Mouse (Mus musculus) lung, embryonic 15.5 days (tissue): ENCODE data around the gene Itga3. TPM values are rescaled to one million over a fixed set of nuclear protein-coding genes. Genes with fewer than 3 reads are reported as not detected.

ENCODE experiments used
- ATAC-seq: fragments of 200-750 bp; cut with Nextera tagmentation; 2 replicates; pipeline ENCODE4 v1.8.0; 2017; ENCODE audit warnings: moderate number of reproducible peaks, borderline replicate concordance; ENCODE audit not compliant: low FRiP score, low TSS enrichment; ENCODE audit errors: extremely low read depth
- H3K27ac ChIP-seq: fragments of 300-500 bp; sonication (generic); 2 replicates; pipeline ENCODE4 v1.5.1; 2015; ENCODE audit warnings: moderate library complexity, mild to moderate bottlenecking, inconsistent platforms
- H3K27me3 ChIP-seq: fragments of 300-500 bp; sonication (generic); 2 replicates; pipeline ENCODE4 v1.6.1; 2015; ENCODE audit warnings: inconsistent platforms
- H3K36me3 ChIP-seq: fragments of 300-500 bp; sonication (generic); 2 replicates; pipeline ENCODE4 v1.6.1; 2015; ENCODE audit warnings: inconsistent platforms
- H3K4me1 ChIP-seq: fragments of 300-500 bp; sonication (generic); 2 replicates; pipeline ENCODE4 v1.6.1; 2015; ENCODE audit warnings: inconsistent platforms
- H3K4me2 ChIP-seq: fragments of 300-500 bp; sonication (generic); 2 replicates; pipeline ENCODE4 v1.6.1; 2015; ENCODE audit warnings: inconsistent platforms, mild to moderate bottlenecking, moderate library complexity
- H3K4me3 ChIP-seq: fragments of 300-500 bp; sonication (generic); 2 replicates; pipeline ENCODE4 v1.5.1; 2015; ENCODE audit warnings: mild to moderate bottlenecking, inconsistent platforms
- H3K9ac ChIP-seq: fragments of 300-500 bp; sonication (generic); 2 replicates; pipeline ENCODE4 v1.6.1; 2015; ENCODE audit warnings: inconsistent platforms
- H3K9me3 ChIP-seq: fragments of 300-500 bp; sonication (generic); 2 replicates; pipeline ENCODE4 v1.6.1; 2016; ENCODE audit warnings: inconsistent platforms
- WGBS: fragments of 180-500 bp; shearing (Covaris S2); methylation state at CpG from one replicate; pipeline ENCODE4 v1.1.7; 2015; 5-methylcytosine and 5-hydroxymethylcytosine counted together
- polyA plus RNA-seq: library from polyadenylated mRNA; unstranded; fragments of >200 nt; fragmentation: Nextera tagmentation; extraction: Ambion mirVana; gene quantifications from 2 replicates; pipeline ENCODE4 v1.2.1, GENCODE M21; 2015

Itga3 gene
- polyA plus RNA-seq, 1 experiment from 2014 or later, result 27.3 TPM

GRCm38 (mm10) chr11:94998041-94998531, 78.5 kb downstream of the Itga3 start:
- Histone ChIP-seq H3K9me3 (no peaks in the 10 kb centered on the region), H3K4me1 (peaks cover 49% of the 10 kb centered on the region), H3K36me3 (peaks cover 56% of the 10 kb centered on the region), H3K9ac (no peak overlapping the region), H3K27me3 (no peaks in the 10 kb centered on the region), H3K4me3 (no peak overlapping the region), H3K4me2 (no peak overlapping the region), H3K27ac (no peak overlapping the region)
- 66% methylated on average over 16 of the region's 16 CpGs for WGBS
- ATAC-seq, result no peak

DNA sequence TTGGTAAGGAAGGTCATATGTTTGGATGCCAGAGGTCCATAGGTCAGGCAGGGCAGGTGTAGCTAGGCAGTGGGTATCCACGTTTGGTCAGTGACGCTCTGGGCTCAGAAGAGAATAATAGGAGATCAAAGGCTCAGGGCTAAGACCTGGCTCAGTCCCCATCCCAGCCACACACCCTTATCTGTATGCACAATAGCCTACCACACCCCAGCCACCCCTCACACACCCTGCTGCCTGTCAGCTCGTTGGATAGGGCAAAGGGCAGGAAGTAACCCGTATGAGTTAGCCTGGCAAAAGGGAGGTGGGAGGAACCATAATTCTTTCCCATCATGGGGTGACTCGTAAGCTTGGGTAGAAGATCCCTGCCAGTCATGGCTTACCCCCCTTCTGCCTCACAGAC, 79.0 kb downstream of the Itga3 start:
- 46% methylated on average over 5 of the region's 5 CpGs for WGBS

DNA sequence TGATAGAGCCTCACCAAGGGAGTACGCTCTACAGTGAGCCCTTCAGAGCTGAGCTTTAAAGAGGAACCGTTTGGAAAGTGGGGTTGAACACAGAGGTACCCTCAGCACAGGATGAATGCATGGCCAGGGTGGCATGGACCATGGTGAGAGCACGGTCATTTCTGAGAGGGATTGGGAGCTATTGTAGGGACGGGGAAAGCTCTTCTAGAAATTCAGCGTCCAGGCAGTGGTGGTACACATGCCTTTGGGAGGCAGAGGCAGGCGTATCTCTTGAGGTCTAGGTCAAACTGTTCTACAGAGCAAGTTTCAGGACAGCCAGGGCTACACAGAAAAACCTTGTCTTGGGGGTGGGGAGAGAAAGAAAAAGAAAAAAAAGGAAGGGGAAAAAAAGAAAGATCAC, 79.6 kb downstream of the Itga3 start:
- Histone ChIP-seq H3K27me3 (no peaks in the 10 kb centered on the region), H3K36me3 (peaks cover 45% of the 10 kb centered on the region), H3K9me3 (no peaks in the 10 kb centered on the region), H3K4me3 (no peak overlapping the region), H3K4me1 (peaks cover 60% of the 10 kb centered on the region), H3K4me2 (no peak overlapping the region), H3K27ac (no peak overlapping the region), H3K9ac (no peak overlapping the region)
- 89% methylated on average over 6 of the region's 6 CpGs for WGBS
- ATAC-seq, result no peak

More for the DNA sequence above, 79.0 kb downstream of the Itga3 start:
- no peak overlapping the region for H3K4me2 ChIP-seq
- no peaks in the 10 kb centered on the region for H3K9me3 ChIP-seq
- no peak overlapping the region for H3K9ac ChIP-seq
- H3K27ac ChIP-seq, result no peak overlapping the region
- peak; percentile 11; the same call in 1 of the 2 replicates for ATAC-seq
- no peaks in the 10 kb centered on the region for H3K27me3 ChIP-seq
- H3K4me3 ChIP-seq, result no peak overlapping the region
- H3K4me1 ChIP-seq, result peaks cover 54% of the 10 kb centered on the region
- H3K36me3 ChIP-seq, result peaks cover 51% of the 10 kb centered on the region

DNA sequence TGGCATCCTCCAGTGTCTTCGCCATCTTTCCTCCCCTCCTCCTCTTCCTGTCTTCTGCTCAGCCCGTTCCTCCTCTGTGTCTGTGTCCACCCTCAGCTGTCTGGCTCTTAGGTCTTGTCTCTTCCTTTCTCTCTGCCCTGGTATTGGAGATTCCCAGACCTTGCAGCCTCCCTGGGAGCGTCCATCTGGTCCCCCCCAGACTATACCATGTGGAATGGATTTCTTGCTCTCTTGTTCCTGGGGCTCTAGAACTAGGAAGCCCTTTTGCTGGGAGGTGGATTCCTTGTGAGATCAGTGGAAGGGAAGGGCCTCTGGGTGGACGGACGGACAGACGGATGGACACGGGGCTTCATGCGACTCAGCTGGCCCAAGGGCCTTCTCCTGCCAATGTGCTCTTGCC, 80.5 kb downstream of the Itga3 start:
- no peak for ATAC-seq

GRCm38 (mm10) chr11:94994947-94995772, 81.4 kb downstream of the Itga3 start:
- no peaks in the 10 kb centered on the region for H3K9me3 ChIP-seq
- WGBS, result 73% methylated on average over 11 of the region's 11 CpGs
- H3K4me2 ChIP-seq, result peak overlapping the region; percentile 91
- H3K36me3 ChIP-seq, result peaks cover 37% of the 10 kb centered on the region
- ATAC-seq, result no peak
- peaks cover 57% of the 10 kb centered on the region for H3K4me1 ChIP-seq
- H3K27me3 ChIP-seq, result no peaks in the 10 kb centered on the region
- peak overlapping the region; percentile 68 for H3K9ac ChIP-seq
- H3K27ac ChIP-seq, result no peak overlapping the region
- H3K4me3 ChIP-seq, result peak overlapping the region; percentile 69

More for the DNA sequence above, 80.5 kb downstream of the Itga3 start:
- 79% methylated on average over 8 of the region's 8 CpGs for WGBS
- Histone ChIP-seq H3K9me3 (no peaks in the 10 kb centered on the region), H3K4me2 (0 out of 2 replicates have a peak overlapping the region, but pooled peaks have one; percentile 91), H3K4me1 (peaks cover 60% of the 10 kb centered on the region), H3K4me3 (no peak overlapping the region), H3K27ac (no peak overlapping the region), H3K9ac (no peak overlapping the region), H3K27me3 (no peaks in the 10 kb centered on the region), H3K36me3 (peaks cover 37% of the 10 kb centered on the region)

Other genes starting within 250 kb of the Itga3 start
- 1,191 and 1,256 TPM in 2 replicates for gene Col1a1, start 140.6 kb downstream of the Itga3 start, polyA plus RNA-seq
- not detected in 2 replicates for gene Hils1, start 109.2 kb downstream of the Itga3 start, polyA plus RNA-seq
- gene Sgca, start 100.5 kb downstream of the Itga3 start, polyA plus RNA-seq, result 0.69 and 0.96 TPM in 2 replicates
- 8.8 and 9.3 TPM in 2 replicates for gene Ppp1r9b, start 85.8 kb downstream of the Itga3 start, polyA plus RNA-seq
- 17.1 and 17.4 TPM in 2 replicates for gene Samd14, start 66.9 kb downstream of the Itga3 start, polyA plus RNA-seq
- 27.8 and 30.9 TPM in 2 replicates for gene Pdk2, start 35.4 kb downstream of the Itga3 start, polyA plus RNA-seq
- gene Dlx3, start 43.3 kb upstream of the Itga3 start, polyA plus RNA-seq, result 0.23 and 0.50 TPM in 2 replicates
- gene Dlx4, start 69.5 kb upstream of the Itga3 start, polyA plus RNA-seq, result 0.41 and 0.45 TPM in 2 replicates
- gene Tac4, start 184.7 kb upstream of the Itga3 start, polyA plus RNA-seq, result 0.16 TPM in 1 of 2 replicates, not detected in the other
- gene Kat7, start 233.4 kb upstream of the Itga3 start, polyA plus RNA-seq, result 78.0 and 80.1 TPM in 2 replicates